8 mouse cellular contexts compared by ENCODE assay signal in the genomic region with DNA sequence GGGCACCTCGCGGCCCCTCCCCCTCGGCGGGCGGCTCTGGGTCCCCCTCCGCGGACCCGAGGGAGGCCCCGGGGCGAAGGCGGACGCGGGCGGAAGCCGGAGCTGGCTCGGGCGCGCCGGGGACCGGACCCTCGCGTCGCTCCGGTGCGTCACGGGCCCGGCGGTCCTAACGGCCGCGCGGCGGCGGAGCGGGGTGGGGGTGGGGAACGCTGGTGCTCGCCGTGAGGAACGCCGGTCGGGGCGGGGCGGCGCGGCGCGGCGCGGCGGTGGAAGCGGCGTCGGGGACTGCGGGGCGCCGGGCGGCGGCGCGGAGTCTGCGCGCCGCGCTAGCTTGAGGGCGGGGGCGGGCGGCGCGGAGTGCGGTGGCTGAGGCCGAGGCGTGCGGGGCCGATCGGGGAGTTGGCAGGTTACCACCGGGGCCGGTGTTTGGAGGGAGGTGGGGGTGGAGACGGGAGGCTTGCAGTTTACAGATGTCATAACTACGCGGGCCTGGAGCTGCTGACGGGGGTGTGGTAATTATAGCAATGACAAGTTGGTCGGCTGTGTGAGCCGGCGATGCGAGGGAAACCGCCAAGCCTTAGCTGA. TPM values are rescaled to one million over a fixed set of nuclear protein-coding genes. Genes with fewer than 3 reads are reported as not detected.
DNase-seq lines count a peak whose midpoint lies in the region; ATAC-seq and TF ChIP-seq lines count a peak whose summit lies in the region.

No protein-coding gene starts in this region.

- peak; percentile 33 to 36 for DNase-seq in adrenal gland, postnatal 4 days (ENCODE audit: low spot score in 2 of 2)
- peak; percentile 75 to 81 for DNase-seq in heart, adult 2 months
- DNase-seq in kidney, adult 9 months: peak; percentile 57
- peak; percentile 87 for DNase-seq in splenic B cell, adult 2 months (ENCODE audit: low read depth, low spot score)

- peaks cover 50% of the 10 kb centered on the region for H3K79me2 ChIP-seq in C2C12 (ENCODE audit: control insufficient read depth, insufficient read depth)
- peaks cover 2% of the 10 kb centered on the region; the same call in 1 of the 2 replicates for H3K79me2 ChIP-seq in heart, adult 2 months (replicated peaks; ENCODE audit: control insufficient read depth, insufficient read depth, low read length)

- peak overlapping the region; percentile 99 for H3K27ac ChIP-seq in embryonic facial prominence, embryonic 13.5 days
- peak overlapping the region; percentile 96 for H3K27ac ChIP-seq in heart, adult 2 months
- peak overlapping the region; percentile 97 for H3K27ac ChIP-seq in limb, embryonic 15.5 days
- peak overlapping the region; percentile 99 for H3K27ac ChIP-seq in midbrain, embryonic 16.5 days (ENCODE audit: low read length)

- peak overlapping the region; percentile 94 for H3K9ac ChIP-seq in embryonic facial prominence, embryonic 13.5 days
- peak overlapping the region; percentile 93 for H3K9ac ChIP-seq in heart, adult 2 months (ENCODE audit: low read depth, low read length)
- peak overlapping the region; percentile 87 for H3K9ac ChIP-seq in limb, embryonic 15.5 days
- peak overlapping the region; percentile 96 for H3K9ac ChIP-seq in midbrain, embryonic 16.5 days (ENCODE audit: low read depth, low read length)

- TF ChIP-seq POLR2A in heart, adult 2 months (IDR thresholded peaks at IDR 0.05; ENCODE audit: insufficient read depth, low read depth, low read length): no peak

- intact Hi-C loops in heart, adult 2 months (cut with DNase I): loop anchor here (1.0 to 2.0 kb wide), 2 partner anchors 57 to 88 kb away; partner anchors contain the start of genes Ccdc58, Fam162a and Wdr5b

- ATAC-seq in embryonic facial prominence, embryonic 13.5 days (ENCODE audit: insufficient number of reproducible peaks, insufficient read depth, low FRiP score, low TSS enrichment, low read depth): peak; percentile 53
- ATAC-seq in limb, embryonic 15.5 days (ENCODE audit: insufficient number of reproducible peaks, low FRiP score, low TSS enrichment, low read depth): peak; percentile 40
- ATAC-seq in midbrain, embryonic 16.5 days: peak; percentile 79

- peaks cover 16% of the 10 kb centered on the region for H3K4me1 ChIP-seq in embryonic facial prominence, embryonic 13.5 days
- peaks cover 3% of the 10 kb centered on the region for H3K4me1 ChIP-seq in heart, adult 2 months (ENCODE audit: control insufficient read depth, insufficient read depth, low read length)
- H3K4me1 ChIP-seq in limb, embryonic 15.5 days: peaks cover 7% of the 10 kb centered on the region; the same call in 1 of the 2 replicates
- H3K4me1 ChIP-seq in midbrain, embryonic 16.5 days (ENCODE audit: control insufficient read depth, insufficient read depth, low read length): peaks cover 17% of the 10 kb centered on the region

- no peaks in the 10 kb centered on the region for H3K27me3 ChIP-seq in C2C12 (ENCODE audit: control insufficient read depth, insufficient read depth, insufficient read length)
- H3K27me3 ChIP-seq in embryonic facial prominence, embryonic 13.5 days: no peaks in the 10 kb centered on the region
- no peaks in the 10 kb centered on the region for H3K27me3 ChIP-seq in heart, adult 2 months (ENCODE audit: control insufficient read depth, insufficient read depth, low read length)
- H3K27me3 ChIP-seq in limb, embryonic 15.5 days: no peaks in the 10 kb centered on the region
- H3K27me3 ChIP-seq in midbrain, embryonic 16.5 days (ENCODE audit: control insufficient read depth, insufficient read depth, low read depth, low read length): no peaks in the 10 kb centered on the region
- no peaks in the 10 kb centered on the region for H3K27me3 ChIP-seq in splenic B cell, adult 2 months (ENCODE audit: control insufficient read depth, insufficient read depth, low read length, poor library complexity, severe bottlenecking)

- peaks cover 48% of the 10 kb centered on the region for H3K79me3 ChIP-seq in C2C12 (ENCODE audit: low read depth)

- H3K4me3 ChIP-seq in C2C12 (ENCODE audit: insufficient read depth, poor library complexity, severe bottlenecking): peak overlapping the region; percentile 57
- peak overlapping the region; percentile 85 for H3K4me3 ChIP-seq in embryonic facial prominence, embryonic 13.5 days
- H3K4me3 ChIP-seq in heart, adult 2 months: peak overlapping the region; percentile 87
- H3K4me3 ChIP-seq in limb, embryonic 15.5 days: peak overlapping the region; percentile 68
- H3K4me3 ChIP-seq in midbrain, embryonic 16.5 days (ENCODE audit: low read depth, low read length): peak overlapping the region; percentile 91

- WGBS in embryonic facial prominence, embryonic 13.5 days: under 1% methylated on average over 69 of the region's 86 CpGs
- WGBS in heart, adult 2 months: under 1% methylated on average over 51 of the region's 86 CpGs
- WGBS in limb, embryonic 15.5 days: under 1% methylated on average over 53 of the region's 86 CpGs
- WGBS in midbrain, embryonic 16.5 days: 1% methylated on average over 51 of the region's 86 CpGs

- peak overlapping the region; percentile 87 for H3ac ChIP-seq in C2C12 (ENCODE audit: control insufficient read depth, insufficient read length, low read depth)

- 0 out of 2 replicates have a peak, but pooled peaks have one; percentile 42 for TF ChIP-seq EP300 in heart, adult 2 months (IDR thresholded peaks at IDR 0.05; ENCODE audit: insufficient read depth, low read depth, low read length)

- no peaks in the 10 kb centered on the region for H3K36me3 ChIP-seq in C2C12 (ENCODE audit: control insufficient read depth, insufficient read depth)
- H3K36me3 ChIP-seq in embryonic facial prominence, embryonic 13.5 days: no peaks in the 10 kb centered on the region
- peaks cover 2% of the 10 kb centered on the region for H3K36me3 ChIP-seq in heart, adult 2 months (ENCODE audit: control insufficient read depth, insufficient read depth, low read length)
- H3K36me3 ChIP-seq in limb, embryonic 15.5 days: no peaks in the 10 kb centered on the region
- H3K36me3 ChIP-seq in midbrain, embryonic 16.5 days (ENCODE audit: control insufficient read depth, insufficient read depth, low read length): no peaks in the 10 kb centered on the region
- H3K36me3 ChIP-seq in splenic B cell, adult 2 months (ENCODE audit: control insufficient read depth, insufficient read depth, low read length, poor library complexity, severe bottlenecking): no peaks in the 10 kb centered on the region

- H3K4me2 ChIP-seq in embryonic facial prominence, embryonic 13.5 days: peak overlapping the region; percentile 70
- peak overlapping the region; percentile 76 for H3K4me2 ChIP-seq in limb, embryonic 15.5 days
- peak overlapping the region; percentile 70 for H3K4me2 ChIP-seq in midbrain, embryonic 16.5 days (ENCODE audit: low read length)

- no peak for TF ChIP-seq CTCF in C2C12 (IDR thresholded peaks at IDR 0.05; ENCODE audit: control insufficient read depth, insufficient read depth, insufficient read length)
- no peak for TF ChIP-seq CTCF in heart, adult 2 months (IDR thresholded peaks at IDR 0.05)

- peaks cover 3% of the 10 kb centered on the region; the same call in 1 of the 2 replicates for H3K9me3 ChIP-seq in embryonic facial prominence, embryonic 13.5 days
- 0 out of 2 replicates have a peak, but pooled peaks cover 3% of the 10 kb centered on the region for H3K9me3 ChIP-seq in limb, embryonic 15.5 days
- no peaks in the 10 kb centered on the region for H3K9me3 ChIP-seq in midbrain, embryonic 16.5 days (replicated peaks; ENCODE audit: control insufficient read depth, low read length, poor library complexity, severe bottlenecking)

TF ChIP-seq in C2C12, 6 proteins besides CTCF, POLR2A, EP300 and RAD21 (continues in another document):
- TF ChIP-seq MYOG (IDR thresholded peaks at IDR 0.05; ENCODE audit: control insufficient read depth, extremely low read depth, insufficient read length): no peak
- TF ChIP-seq CEBPB (IDR thresholded peaks at IDR 0.05; ENCODE audit: low read depth): no peak
- TF ChIP-seq MAX (IDR thresholded peaks at IDR 0.05): no peak
- TF ChIP-seq FOSL1 (IDR thresholded peaks at IDR 0.05; ENCODE audit: insufficient read depth, low read length, poor library complexity, severe bottlenecking): no peak
- TF ChIP-seq MYOD1 (IDR thresholded peaks at IDR 0.05; ENCODE audit: control insufficient read depth, insufficient read length, low read depth): no peak

RNA-seq across cellular contexts. Expression of gene Kpna1, which starts 5.1 kb away (rescaled TPM):
- 8.3 TPM for polyA plus RNA-seq in C2C12 (2012; fragmentation: generic; extraction: Trizol)
- 10 to 100 TPM; 49.9 to 58.6 TPM for total RNA-seq in adrenal gland, postnatal 4 days (2021)
- 38.9 and 39.9 TPM in 2 replicates for polyA plus RNA-seq in embryonic facial prominence, embryonic 13.5 days (2015; fragmentation: Nextera tagmentation; extraction: Ambion mirVana)
- 100 to 1,000 TPM; 112 to 128 TPM for total RNA-seq in heart, adult 2 months (2021)
- polyA plus RNA-seq in heart, adult 2 months (2012; rRNA removed): 18.7 and 40.3 TPM in 2 replicates
- polyA plus RNA-seq in limb, embryonic 15.5 days (2015; fragmentation: Nextera tagmentation; extraction: Ambion mirVana): 34.8 and 34.9 TPM in 2 replicates
- polyA plus RNA-seq in midbrain, embryonic 16.5 days (2015; fragmentation: Nextera tagmentation; extraction: Ambion mirVana): 85.1 and 91.0 TPM in 2 replicates

RNA-seq across cellular contexts. Expression of gene Dtx3l, which starts 44.7 kb away (rescaled TPM):
- polyA plus RNA-seq in C2C12 (2012; fragmentation: generic; extraction: Trizol): 0.41 TPM
- total RNA-seq in adrenal gland, postnatal 4 days (2021): 10 to 100 TPM in 1 of 2 experiments, 1 to 10 TPM in 1; 9.4 to 12.4 TPM
- 2.1 and 3.5 TPM in 2 replicates for polyA plus RNA-seq in embryonic facial prominence, embryonic 13.5 days (2015; fragmentation: Nextera tagmentation; extraction: Ambion mirVana)
- 1 to 10 TPM; 8.6 to 8.9 TPM for total RNA-seq in heart, adult 2 months (2021)
- polyA plus RNA-seq in heart, adult 2 months (2012; rRNA removed): 5.9 and 8.9 TPM in 2 replicates
- polyA plus RNA-seq in limb, embryonic 15.5 days (2015; fragmentation: Nextera tagmentation; extraction: Ambion mirVana): 3.3 and 3.4 TPM in 2 replicates
- 1.3 and 1.4 TPM in 2 replicates for polyA plus RNA-seq in midbrain, embryonic 16.5 days (2015; fragmentation: Nextera tagmentation; extraction: Ambion mirVana)

RNA-seq across cellular contexts. Expression of gene Parp9, which starts 45.3 kb away (rescaled TPM):
- 0.66 TPM for polyA plus RNA-seq in C2C12 (2012; fragmentation: generic; extraction: Trizol)
- total RNA-seq in adrenal gland, postnatal 4 days (2021): 10 to 100 TPM; 17.7 to 18.4 TPM
- 3.3 and 5.1 TPM in 2 replicates for polyA plus RNA-seq in embryonic facial prominence, embryonic 13.5 days (2015; fragmentation: Nextera tagmentation; extraction: Ambion mirVana)
- 1 to 10 TPM; 9.3 to 9.8 TPM for total RNA-seq in heart, adult 2 months (2021)
- 6.5 and 11.1 TPM in 2 replicates for polyA plus RNA-seq in heart, adult 2 months (2012; rRNA removed)
- polyA plus RNA-seq in limb, embryonic 15.5 days (2015; fragmentation: Nextera tagmentation; extraction: Ambion mirVana): 5.3 and 6.2 TPM in 2 replicates
- polyA plus RNA-seq in midbrain, embryonic 16.5 days (2015; fragmentation: Nextera tagmentation; extraction: Ambion mirVana): 1.8 TPM in 2 replicates

RNA-seq across cellular contexts. Expression of gene Wdr5b, which starts 57.4 kb away (rescaled TPM):
- 1.6 TPM for polyA plus RNA-seq in C2C12 (2012; fragmentation: generic; extraction: Trizol)
- 1 to 10 TPM; 7.4 to 9.3 TPM for total RNA-seq in adrenal gland, postnatal 4 days (2021)
- 14.0 and 14.9 TPM in 2 replicates for polyA plus RNA-seq in embryonic facial prominence, embryonic 13.5 days (2015; fragmentation: Nextera tagmentation; extraction: Ambion mirVana)
- 1 to 10 TPM; 2.7 to 2.8 TPM for total RNA-seq in heart, adult 2 months (2021)
- polyA plus RNA-seq in heart, adult 2 months (2012; rRNA removed): 1.8 and 2.5 TPM in 2 replicates
- polyA plus RNA-seq in limb, embryonic 15.5 days (2015; fragmentation: Nextera tagmentation; extraction: Ambion mirVana): 9.7 and 10.6 TPM in 2 replicates
- polyA plus RNA-seq in midbrain, embryonic 16.5 days (2015; fragmentation: Nextera tagmentation; extraction: Ambion mirVana): 13.0 and 14.7 TPM in 2 replicates

Comparison
In these comparisons a context has a peak if more than half of its experiments do, and no peak if none do; other contexts are left out.
1. Peak in every context shown above with its lines: DNase-seq, ATAC-seq, H3K4me3 ChIP-seq and H3K27ac ChIP-seq.
2. DNase-seq: peak in every context shown above with its lines; median percentile 87 in splenic B cell, adult 2 months; 78 in heart, adult 2 months; 57 in kidney, adult 9 months; 34 in adrenal gland, postnatal 4 days.